24 mouse cellular contexts compared by ENCODE assay signal in genomic region chr5:127381216-127381615, GRCm38 (mm10).
DNase-seq lines count a peak whose midpoint lies in the region; ATAC-seq and TF ChIP-seq lines count a peak whose summit lies in the region.
"Had no signal": no experiment of that assay in that cellular context is flagged by ENCODE, and none has a peak within 500 bp of the region (broad histone marks: within the 10 kb centered on the region; RNA-seq: fewer than 3 reads in every experiment).

No protein-coding gene starts in this region.

- TF ChIP-seq CTCF in left cerebral cortex, adult 2 months (IDR thresholded peaks at IDR 0.05), result no peak
- no peak for TF ChIP-seq CTCF in brain, embryonic 14.5 days (IDR thresholded peaks at IDR 0.05; ENCODE audit: borderline replicate concordance, extremely low read depth, insufficient read depth, insufficient read length)

- no peaks in the 10 kb centered on the region for H3K27me3 ChIP-seq in forebrain, embryonic 14.5 days (replicated peaks; ENCODE audit: control insufficient read depth, insufficient read depth, low read length)
- no peaks in the 10 kb centered on the region for H3K27me3 ChIP-seq in forebrain, embryonic 11.5 days (ENCODE audit: control insufficient read depth, insufficient read depth, low read length)
- H3K27me3 ChIP-seq: embryonic facial prominence, embryonic 15.5 days; liver, embryonic 12.5 days; neural tube, embryonic 12.5 days had no signal

- H3K36me3 ChIP-seq in forebrain, embryonic 14.5 days (ENCODE audit: control insufficient read depth, insufficient read depth, low read length), result no peaks in the 10 kb centered on the region
- H3K36me3 ChIP-seq in forebrain, embryonic 11.5 days (ENCODE audit: control insufficient read depth, insufficient read depth, low read length), result no peaks in the 10 kb centered on the region
- H3K36me3 ChIP-seq: embryonic facial prominence, embryonic 15.5 days; G1E; liver, embryonic 12.5 days; neural tube, embryonic 12.5 days had no signal

- no peak for TF ChIP-seq POLR2A in brain, embryonic 14.5 days (IDR thresholded peaks at IDR 0.05; ENCODE audit: borderline replicate concordance, extremely low read depth, insufficient read depth, insufficient read length, poor library complexity, severe bottlenecking)

- H3K4me2 ChIP-seq in forebrain, embryonic 14.5 days (ENCODE audit: low read length), result no peak overlapping the region
- H3K4me2 ChIP-seq in forebrain, embryonic 11.5 days (ENCODE audit: low read depth, low read length, severe bottlenecking), result no peak overlapping the region
- H3K4me2 ChIP-seq: embryonic facial prominence, embryonic 15.5 days; liver, embryonic 12.5 days; neural tube, embryonic 12.5 days had no signal

- H3K4me1 ChIP-seq in forebrain, embryonic 14.5 days (ENCODE audit: control insufficient read depth, insufficient read depth, low read length), result peaks cover 12% of the 10 kb centered on the region
- peaks cover 6% of the 10 kb centered on the region; the same call in 1 of the 2 replicates for H3K4me1 ChIP-seq in forebrain, embryonic 11.5 days (replicated peaks; ENCODE audit: control insufficient read depth, insufficient read depth, low read length)
- H3K4me1 ChIP-seq: liver, embryonic 12.5 days; neural tube, embryonic 12.5 days had no signal

- no peak overlapping the region for H3K4me3 ChIP-seq in forebrain, embryonic 14.5 days (ENCODE audit: low read depth, low read length)
- no peak overlapping the region for H3K4me3 ChIP-seq in forebrain, embryonic 11.5 days (ENCODE audit: low read depth, low read length)
- no peak overlapping the region for H3K4me3 ChIP-seq in left cerebral cortex, adult 2 months
- H3K4me3 ChIP-seq: embryonic facial prominence, embryonic 15.5 days; heart, adult 2 months; layer of hippocampus, adult 2 months; liver, embryonic 12.5 days; neural tube, embryonic 12.5 days had no signal

- H3K27ac ChIP-seq in forebrain, embryonic 14.5 days (ENCODE audit: low read depth, low read length), result no peak overlapping the region
- no peak overlapping the region for H3K27ac ChIP-seq in forebrain, embryonic 11.5 days (ENCODE audit: low read depth, low read length)
- H3K27ac ChIP-seq in left cerebral cortex, adult 2 months, result no peak overlapping the region
- H3K27ac ChIP-seq: embryonic facial prominence, embryonic 15.5 days; heart, adult 2 months; layer of hippocampus, adult 2 months; liver, embryonic 12.5 days; neural tube, embryonic 12.5 days had no signal

- ATAC-seq in forebrain, embryonic 14.5 days, result peak; percentile 58; the same call in 1 of the 2 replicates
- no peak for ATAC-seq in forebrain, embryonic 11.5 days (replicated peaks; ENCODE audit: low FRiP score)
- ATAC-seq: liver, embryonic 12.5 days had no signal

- intact Hi-C loops in left cerebral cortex, adult 2 months (cut with DNase I), result no loop called here

- H3K9ac ChIP-seq in forebrain, embryonic 14.5 days (ENCODE audit: low read length), result no peak overlapping the region
- no peak overlapping the region for H3K9ac ChIP-seq in forebrain, embryonic 11.5 days (ENCODE audit: low read length)
- H3K9ac ChIP-seq: embryonic facial prominence, embryonic 15.5 days; liver, embryonic 12.5 days; neural tube, embryonic 12.5 days had no signal

- no peaks in the 10 kb centered on the region for H3K9me3 ChIP-seq in forebrain, embryonic 14.5 days (replicated peaks; ENCODE audit: control insufficient read depth, low read length)
- no peaks in the 10 kb centered on the region for H3K9me3 ChIP-seq in forebrain, embryonic 11.5 days (ENCODE audit: control insufficient read depth, low read length)
- H3K9me3 ChIP-seq: neural tube, embryonic 12.5 days had no signal

- 16% methylated on average over 4 of the region's 4 CpGs for WGBS in forebrain, embryonic 14.5 days
- WGBS in forebrain, embryonic 11.5 days, result 48% methylated on average over 4 of the region's 4 CpGs

- DNase-seq in forebrain, embryonic 14.5 days (ENCODE audit: low spot score), result peak; percentile 76
- DNase-seq in forebrain, embryonic 11.5 days (ENCODE audit: low spot score), result no peak
- DNase-seq in left cerebral cortex, adult 11 months (ENCODE audit: low spot score), result peak; percentile 16
- DNase-seq in left cerebral cortex, adult 2 months (ENCODE audit: extremely low spot score in 1 of 2, low spot score in 2 of 2), result no peak
- DNase-seq in brain, embryonic 14.5 days (ENCODE audit: low read depth), result peak; percentile 88
- peak; percentile 39 to 48 for DNase-seq in cerebellum, postnatal 36 days
- DNase-seq in embryo, embryonic 11 days, result no peak
- no peak for DNase-seq in embryo, embryonic 9.5 days (ENCODE audit: extremely low spot score)
- DNase-seq: adrenal gland, postnatal 36 days; gastrocnemius, postnatal 25 days; heart, adult 2 months; heart, postnatal 4 days; kidney, adult 18-20 months; kidney, postnatal 10 days; lung, adult 2 months; lung, postnatal 4 days; right cerebral cortex, adult 18-20 months; thymus, adult 18-20 months; thymus, postnatal 4 days had no signal

Comparison
In these comparisons a context has a peak if more than half of its experiments do, and no peak if none do; other contexts are left out.
1. DNase-seq: peak in forebrain, embryonic 14.5 days (single experiment), left cerebral cortex, adult 11 months (single experiment), brain, embryonic 14.5 days (single experiment) and cerebellum, postnatal 36 days (2 of 2); none in forebrain, embryonic 11.5 days (single experiment), left cerebral cortex, adult 2 months (0 of 2), embryo, embryonic 11 days (single experiment) and embryo, embryonic 9.5 days (single experiment).